Mouse (Mus musculus): ENCODE data around the gene Vmn2r28. TPM values are rescaled to one million over a fixed set of nuclear protein-coding genes. Genes with fewer than 3 reads are reported as not detected.
"Not testable (repeated sequence)": the region's sequence is repeated elsewhere in the genome, so short reads cannot be mapped to it uniquely, and the experiment has no call there.

Vmn2r28 gene
- total RNA-seq (2014; fragmentation: Nextera tagmentation) (not detected in 2 replicates), total RNA-seq (2017) (not detected in 2 replicates)

- ATAC-seq (replicated peaks; ENCODE audit: poor library complexity, severe bottlenecking) = not testable (repeated sequence)
Measured at GRCm38 (mm10) chr7:5493856-5494255, at the start of gene Vmn2r28. Gene Vmn2r28 (minus strand): TSS chr7:5493956.

DNA sequence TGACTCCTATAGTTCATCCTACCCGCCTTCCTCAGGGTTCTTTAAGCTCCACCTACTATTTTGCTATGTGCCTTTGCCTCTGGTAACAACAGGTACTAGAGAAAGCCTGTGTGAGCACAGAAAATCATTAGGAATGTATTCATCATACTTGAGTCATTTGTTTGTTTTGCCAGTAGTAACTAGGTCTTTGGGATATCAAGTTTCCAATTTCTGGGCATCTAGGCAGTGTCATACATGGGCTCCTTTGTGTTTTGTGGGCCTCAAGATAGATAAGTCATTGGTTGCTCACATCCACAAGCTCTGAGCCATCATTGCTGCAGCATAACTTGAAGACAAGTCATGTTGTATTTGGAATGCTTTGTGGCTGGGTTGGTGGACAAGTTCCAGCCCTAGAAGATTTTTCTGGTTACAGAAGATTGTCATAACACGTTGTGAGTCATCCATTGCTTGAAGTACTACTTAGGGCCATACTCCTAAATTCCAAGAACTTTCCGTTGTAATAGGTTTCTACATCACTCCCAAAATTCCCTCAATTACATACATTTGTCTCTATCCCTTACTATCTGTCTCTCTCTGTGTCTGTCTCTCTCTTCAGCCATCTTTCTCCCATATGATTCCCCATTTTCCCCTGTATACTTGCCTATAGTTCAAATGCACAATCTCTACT is 47.1 kb upstream of the Vmn2r28 start:
- not testable (repeated sequence) for ATAC-seq (replicated peaks; ENCODE audit: poor library complexity, severe bottlenecking)

- no peak for ATAC-seq (replicated peaks; ENCODE audit: poor library complexity, severe bottlenecking)
Measured at GRCm38 (mm10) chr7:5456674-5457073, 37.1 kb downstream of the Vmn2r28 start, which contains the start of gene Vmn1r59. Gene Vmn1r59 (minus strand): TSS chr7:5456774.

DNA sequence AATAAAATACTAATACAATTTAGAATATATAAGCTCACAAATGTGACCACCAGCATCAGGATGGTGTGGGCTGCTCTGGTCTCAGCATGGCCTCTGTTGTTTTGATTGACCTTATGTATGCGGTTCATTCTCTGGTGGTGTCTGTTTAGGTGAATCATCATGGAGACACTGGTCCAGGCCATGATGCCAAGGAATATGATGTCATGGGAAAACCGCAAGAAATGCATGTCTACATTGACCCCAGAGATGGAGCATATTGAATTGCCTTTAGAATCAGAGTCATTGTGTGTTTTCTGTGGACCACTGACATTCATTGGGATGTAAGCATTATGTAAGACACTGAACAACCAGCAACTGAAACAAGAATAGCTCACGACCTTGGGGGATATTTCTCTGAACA is 39.7 kb downstream of the Vmn2r28 start:
- ATAC-seq (replicated peaks; ENCODE audit: poor library complexity, severe bottlenecking) = not testable (repeated sequence)

GRCm38 (mm10) chr7:5448627-5449026 is 45.1 kb downstream of the Vmn2r28 start:
- no peak for ATAC-seq (replicated peaks; ENCODE audit: poor library complexity, severe bottlenecking)

Other genes with a start within 250 kb of the Vmn2r28 start
- not detected in 2 replicates for gene Gm5065, start 143.4 kb downstream of the Vmn2r28 start, total RNA-seq (2014; fragmentation: Nextera tagmentation)
- gene Gm5065, start 143.4 kb downstream of the Vmn2r28 start, total RNA-seq (2017) = not detected in 2 replicates
- gene Nlrp2, start 142.9 kb downstream of the Vmn2r28 start, total RNA-seq (2014; fragmentation: Nextera tagmentation) = not detected in 2 replicates
- gene Nlrp2, start 142.9 kb downstream of the Vmn2r28 start, total RNA-seq (2017) = not detected in 2 replicates
- gene Vmn1r58, start 80.6 kb downstream of the Vmn2r28 start, total RNA-seq (2014; fragmentation: Nextera tagmentation) = not detected in 2 replicates
- gene Vmn1r58, start 80.6 kb downstream of the Vmn2r28 start, total RNA-seq (2017) = not detected in 2 replicates
- not detected in 2 replicates for gene Vmn1r59, start 37.2 kb downstream of the Vmn2r28 start, total RNA-seq (2014; fragmentation: Nextera tagmentation)
- gene Vmn1r59, start 37.2 kb downstream of the Vmn2r28 start, total RNA-seq (2017) = not detected in 2 replicates
- not detected in 2 replicates for gene Vmn1r60, start 53.4 kb upstream of the Vmn2r28 start, total RNA-seq (2014; fragmentation: Nextera tagmentation)
- gene Vmn1r60, start 53.4 kb upstream of the Vmn2r28 start, total RNA-seq (2017) = not detected in 2 replicates
- gene Vmn1r61, start 119.3 kb upstream of the Vmn2r28 start, total RNA-seq (2014; fragmentation: Nextera tagmentation) = not detected in 2 replicates
- not detected in 2 replicates for gene Vmn1r61, start 119.3 kb upstream of the Vmn2r28 start, total RNA-seq (2017)
- not detected in 2 replicates for gene Vmn1r62, start 179.7 kb upstream of the Vmn2r28 start, total RNA-seq (2014; fragmentation: Nextera tagmentation)
- not detected in 2 replicates for gene Vmn1r62, start 179.7 kb upstream of the Vmn2r28 start, total RNA-seq (2017)